Mouse (Mus musculus): Measurements from ENCODE around the gene Parp4. TPM values are rescaled to one million over a fixed set of nuclear protein-coding genes. Genes with fewer than 3 reads are reported as not detected.

The Parp4 gene
- polyA plus RNA-seq, 1 experiment from 2014 or later, result 0.99 TPM

DNA sequence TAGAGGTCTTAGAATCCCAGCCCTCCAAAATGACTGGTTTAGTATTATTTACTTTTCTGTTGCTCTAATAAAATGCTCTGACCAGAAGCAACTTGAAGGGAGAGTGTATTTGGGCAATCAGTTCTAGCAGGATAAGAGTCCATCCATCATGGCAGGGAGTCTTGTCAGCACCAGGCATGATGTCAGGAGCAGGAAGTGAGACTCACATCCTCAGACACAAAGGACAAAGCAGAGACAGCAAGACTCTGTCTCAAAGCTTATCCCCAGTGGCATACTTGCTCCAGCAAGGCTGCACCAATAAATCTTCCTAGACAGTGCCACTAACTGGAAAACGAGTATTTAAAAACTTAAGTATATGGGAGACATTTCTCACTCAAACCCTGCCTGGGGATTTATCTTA is 110.0 kb downstream of the Parp4 start:
- Histone ChIP-seq H3K9ac (ENCODE audit: low read length) (no peak overlapping the region), H3K36me3 (ENCODE audit: control insufficient read depth, insufficient read depth, low read length) (peaks cover 7% of the 10 kb centered on the region), H3K27me3 (ENCODE audit: control insufficient read depth, insufficient read depth, low read length) (no peaks in the 10 kb centered on the region), H3K4me1 (ENCODE audit: control insufficient read depth, insufficient read depth, low read length) (no peaks in the 10 kb centered on the region), H3K4me2 (ENCODE audit: low read depth) (no peak overlapping the region), H3K27ac (ENCODE audit: low read depth, low read length) (no peak overlapping the region), H3K9me3 (ENCODE audit: control insufficient read depth, low read length) (no peaks in the 10 kb centered on the region), H3K4me3 (ENCODE audit: low read depth, low read length) (no peak overlapping the region)
- DNase-seq (ENCODE audit: low spot score), result no peak
- 30% methylated on average over 1 of the region's 1 CpGs for WGBS
- ATAC-seq (ENCODE audit: insufficient read depth, low FRiP score, low TSS enrichment), result no peak

DNA sequence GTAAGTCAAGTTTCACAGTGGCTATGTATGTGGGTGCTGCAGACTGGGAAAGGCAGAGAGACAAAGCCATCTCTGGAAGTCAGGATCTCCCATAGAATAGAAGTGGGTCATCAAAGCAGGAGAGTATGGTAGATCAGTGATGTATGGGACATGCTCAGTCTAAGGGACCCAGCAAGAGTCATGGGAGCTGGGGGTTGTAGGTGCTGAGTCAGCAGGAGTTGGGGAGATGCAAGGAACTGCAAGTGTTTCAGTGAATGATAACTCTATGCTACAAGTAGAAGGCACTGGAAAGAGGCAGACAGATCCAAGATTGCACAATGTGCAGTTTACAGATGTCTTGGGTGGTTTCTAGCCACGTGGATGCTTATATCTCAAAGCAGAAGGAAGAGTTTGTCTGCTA is 113.7 kb downstream of the Parp4 start:
- no peak for ATAC-seq (ENCODE audit: insufficient read depth, low FRiP score, low TSS enrichment)
- Histone ChIP-seq H3K9me3 (ENCODE audit: control insufficient read depth, low read length) (no peaks in the 10 kb centered on the region), H3K27ac (ENCODE audit: low read depth, low read length) (no peak overlapping the region)

DNA sequence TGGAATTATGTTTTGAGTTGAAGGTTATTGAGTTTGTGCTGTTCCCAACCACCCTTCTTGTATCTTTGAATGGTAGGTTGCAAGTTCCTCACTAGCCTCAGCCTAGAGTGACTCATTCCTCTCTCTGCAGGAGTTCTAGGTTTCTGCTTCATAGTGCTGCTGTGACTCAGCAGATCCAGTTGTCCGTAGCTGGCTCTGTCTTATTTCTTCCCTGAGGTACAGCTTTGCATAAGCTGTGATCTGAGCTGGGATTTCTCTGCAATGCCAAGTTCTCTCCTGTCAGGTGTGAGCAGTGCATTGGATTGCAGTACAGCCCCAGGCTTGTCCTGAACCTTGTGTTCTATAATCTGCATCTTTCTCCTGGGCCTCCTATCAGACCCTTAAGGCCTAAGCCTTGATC is 114.3 kb downstream of the Parp4 start:
- Histone ChIP-seq H3K9ac (ENCODE audit: low read length) (no peak overlapping the region), H3K4me3 (ENCODE audit: low read depth, low read length) (no peak overlapping the region), H3K4me2 (ENCODE audit: low read depth) (no peak overlapping the region), H3K4me1 (ENCODE audit: control insufficient read depth, insufficient read depth, low read length) (no peaks in the 10 kb centered on the region), H3K27me3 (ENCODE audit: control insufficient read depth, insufficient read depth, low read length) (no peaks in the 10 kb centered on the region), H3K9me3 (ENCODE audit: control insufficient read depth, low read length) (no peaks in the 10 kb centered on the region), H3K36me3 (ENCODE audit: control insufficient read depth, insufficient read depth, low read length) (peaks cover 12% of the 10 kb centered on the region), H3K27ac (ENCODE audit: low read depth, low read length) (no peak overlapping the region)
- DNase-seq (ENCODE audit: low spot score), result no peak
- 90% methylated on average over 1 of the region's 1 CpGs for WGBS
- ATAC-seq (ENCODE audit: insufficient read depth, low FRiP score, low TSS enrichment), result no peak

More for the DNA sequence above, 113.7 kb downstream of the Parp4 start:
- Histone ChIP-seq H3K9ac (ENCODE audit: low read length) (no peak overlapping the region), H3K36me3 (ENCODE audit: control insufficient read depth, insufficient read depth, low read length) (peaks cover 11% of the 10 kb centered on the region), H3K4me1 (ENCODE audit: control insufficient read depth, insufficient read depth, low read length) (no peaks in the 10 kb centered on the region), H3K4me3 (ENCODE audit: low read depth, low read length) (no peak overlapping the region), H3K4me2 (ENCODE audit: low read depth) (no peak overlapping the region), H3K27me3 (ENCODE audit: control insufficient read depth, insufficient read depth, low read length) (no peaks in the 10 kb centered on the region)
- no peak for DNase-seq (ENCODE audit: low spot score)
- WGBS, result 96% methylated on average over 1 of the region's 1 CpGs

DNA sequence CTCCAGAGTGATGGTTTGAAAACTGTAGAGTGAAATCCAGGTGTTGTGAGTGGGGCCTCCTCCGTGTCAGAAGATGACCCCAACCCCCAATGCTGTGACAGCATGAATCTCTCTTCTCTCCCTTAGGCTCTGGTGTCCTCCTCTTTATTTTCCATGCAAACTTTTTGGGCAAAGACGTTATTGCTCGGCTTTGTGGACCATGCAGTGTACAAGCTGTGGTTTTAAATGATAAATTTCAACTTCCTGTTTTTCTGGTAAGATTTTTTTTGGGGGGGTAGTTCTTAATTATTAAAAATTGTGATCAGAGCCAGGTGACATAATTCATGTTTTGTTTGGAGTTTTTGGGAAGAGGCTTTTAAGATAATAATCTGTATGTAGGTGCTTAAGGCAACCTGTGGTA is 120.1 kb downstream of the Parp4 start:
- no peak overlapping the region for H3K27ac ChIP-seq (ENCODE audit: low read depth, low read length)
- H3K4me3 ChIP-seq (ENCODE audit: low read depth, low read length), result no peak overlapping the region
- H3K36me3 ChIP-seq (ENCODE audit: control insufficient read depth, insufficient read depth, low read length), result peaks cover 20% of the 10 kb centered on the region
- ATAC-seq (ENCODE audit: insufficient read depth, low FRiP score, low TSS enrichment) (no peak), DNase-seq (ENCODE audit: low spot score) (no peak)
- H3K4me2 ChIP-seq (ENCODE audit: low read depth), result no peak overlapping the region
- no peaks in the 10 kb centered on the region for H3K27me3 ChIP-seq (ENCODE audit: control insufficient read depth, insufficient read depth, low read length)
- no peaks in the 10 kb centered on the region for H3K4me1 ChIP-seq (ENCODE audit: control insufficient read depth, insufficient read depth, low read length)
- no peak overlapping the region for H3K9ac ChIP-seq (ENCODE audit: low read length)
- H3K9me3 ChIP-seq (ENCODE audit: control insufficient read depth, low read length), result no peaks in the 10 kb centered on the region
- WGBS, result 85% methylated on average over 3 of the region's 3 CpGs

DNA sequence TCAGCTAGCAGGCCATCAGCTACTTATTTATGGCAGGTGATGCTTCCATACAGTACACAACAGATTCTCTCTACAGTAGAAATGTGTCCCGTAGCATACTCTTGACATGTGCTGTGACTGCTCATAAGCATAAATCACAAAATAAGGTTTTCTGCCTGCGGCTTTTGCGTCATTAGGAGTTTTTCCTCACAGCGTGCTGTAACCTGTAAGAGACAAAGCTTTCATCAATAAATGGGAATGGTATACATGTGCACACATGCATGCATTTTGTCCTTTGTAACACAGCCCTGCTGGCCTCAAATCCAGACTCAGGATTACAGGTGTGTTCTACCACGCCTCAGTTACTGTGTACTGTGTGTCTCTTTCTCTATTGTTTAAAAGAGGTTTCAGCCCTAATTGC is 122.4 kb downstream of the Parp4 start:
- 89% methylated on average over 5 of the region's 5 CpGs for WGBS
- no peak overlapping the region for H3K9ac ChIP-seq (ENCODE audit: low read length)
- DNase-seq (ENCODE audit: low spot score) (no peak), ATAC-seq (ENCODE audit: insufficient read depth, low FRiP score, low TSS enrichment) (no peak)
- no peaks in the 10 kb centered on the region for H3K4me1 ChIP-seq (ENCODE audit: control insufficient read depth, insufficient read depth, low read length)
- H3K36me3 ChIP-seq (ENCODE audit: control insufficient read depth, insufficient read depth, low read length), result peaks cover 20% of the 10 kb centered on the region
- no peaks in the 10 kb centered on the region for H3K9me3 ChIP-seq (ENCODE audit: control insufficient read depth, low read length)
- no peak overlapping the region for H3K27ac ChIP-seq (ENCODE audit: low read depth, low read length)
- no peak overlapping the region for H3K4me2 ChIP-seq (ENCODE audit: low read depth)
- no peak overlapping the region for H3K4me3 ChIP-seq (ENCODE audit: low read depth, low read length)
- H3K27me3 ChIP-seq (ENCODE audit: control insufficient read depth, insufficient read depth, low read length), result no peaks in the 10 kb centered on the region

DNA sequence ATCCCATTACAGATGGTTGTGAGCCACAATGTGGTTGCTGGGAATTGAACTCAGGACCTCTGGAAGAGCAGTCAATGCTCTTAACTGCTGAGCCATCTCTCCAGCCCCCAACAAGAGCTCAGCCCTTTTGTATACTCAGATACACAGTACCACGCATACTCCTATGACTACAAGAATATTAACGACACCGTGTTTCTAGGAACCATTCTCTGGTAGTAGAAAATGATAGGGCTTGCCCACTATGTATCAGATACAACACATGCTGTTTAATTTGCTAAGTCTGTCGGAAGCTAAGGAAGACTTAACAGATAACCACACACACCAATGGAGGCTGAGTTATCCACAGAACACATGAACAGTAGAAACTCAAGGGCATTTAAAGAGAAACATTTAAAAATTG is 127.2 kb downstream of the Parp4 start:
- DNase-seq (ENCODE audit: low spot score), result no peak
- Histone ChIP-seq H3K9ac (ENCODE audit: low read length) (no peak overlapping the region), H3K27ac (ENCODE audit: low read depth, low read length) (no peak overlapping the region), H3K36me3 (ENCODE audit: control insufficient read depth, insufficient read depth, low read length) (peaks cover 11% of the 10 kb centered on the region), H3K9me3 (ENCODE audit: control insufficient read depth, low read length) (no peaks in the 10 kb centered on the region), H3K4me2 (ENCODE audit: low read depth) (no peak overlapping the region), H3K4me1 (ENCODE audit: control insufficient read depth, insufficient read depth, low read length) (no peaks in the 10 kb centered on the region), H3K4me3 (ENCODE audit: low read depth, low read length) (no peak overlapping the region), H3K27me3 (ENCODE audit: control insufficient read depth, insufficient read depth, low read length) (no peaks in the 10 kb centered on the region)
- no peak for ATAC-seq (ENCODE audit: insufficient read depth, low FRiP score, low TSS enrichment)
- WGBS, result 98% methylated on average over 4 of the region's 4 CpGs

DNA sequence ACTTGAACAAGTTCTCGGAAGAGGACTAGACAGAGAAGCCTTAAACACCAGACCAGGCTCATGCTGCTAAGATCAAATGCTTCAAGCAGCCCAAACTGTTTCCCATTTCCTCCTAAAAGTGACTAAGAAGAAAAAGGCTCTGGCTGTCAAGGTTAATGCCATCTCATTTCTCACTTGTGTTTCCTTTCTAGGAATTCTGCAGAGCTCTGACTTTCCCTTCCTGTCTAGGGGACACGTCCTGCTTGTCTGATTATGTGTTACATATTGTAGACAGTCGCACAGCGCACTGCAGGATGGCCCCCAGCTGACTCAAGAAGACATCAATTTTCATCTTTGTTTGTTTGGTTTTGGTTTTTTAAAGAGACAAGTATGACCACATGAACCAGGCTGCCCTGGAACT is 130.3 kb downstream of the Parp4 start:
- ATAC-seq (ENCODE audit: insufficient read depth, low FRiP score, low TSS enrichment) (no peak), DNase-seq (ENCODE audit: low spot score) (no peak)
- Histone ChIP-seq H3K36me3 (ENCODE audit: control insufficient read depth, insufficient read depth, low read length) (peaks cover under 1% of the 10 kb centered on the region; the same call in 1 of the 2 replicates), H3K4me1 (ENCODE audit: control insufficient read depth, insufficient read depth, low read length) (no peaks in the 10 kb centered on the region), H3K27ac (ENCODE audit: low read depth, low read length) (no peak overlapping the region), H3K4me3 (ENCODE audit: low read depth, low read length) (no peak overlapping the region), H3K4me2 (ENCODE audit: low read depth) (no peak overlapping the region), H3K27me3 (ENCODE audit: control insufficient read depth, insufficient read depth, low read length) (no peaks in the 10 kb centered on the region), H3K9me3 (ENCODE audit: control insufficient read depth, low read length) (no peaks in the 10 kb centered on the region), H3K9ac (ENCODE audit: low read length) (no peak overlapping the region)
- WGBS, result 75% methylated on average over 4 of the region's 4 CpGs

Other genes starting within 250 kb of the Parp4 start
- gene Atp12a, start 210.6 kb upstream of the Parp4 start, polyA plus RNA-seq (2014; fragmentation: Nextera tagmentation; extraction: Ambion mirVana), result not detected in 2 replicates
- 1.3 and 1.5 TPM in 2 replicates for gene Rnf17, start 173.0 kb upstream of the Parp4 start, polyA plus RNA-seq (2014; fragmentation: Nextera tagmentation; extraction: Ambion mirVana)
- 22.7 and 24.0 TPM in 2 replicates for gene Cenpj, start 194 bp upstream of the Parp4 start, polyA plus RNA-seq (2014; fragmentation: Nextera tagmentation; extraction: Ambion mirVana)
- gene Mphosph8, start 92.6 kb downstream of the Parp4 start, polyA plus RNA-seq (2014; fragmentation: Nextera tagmentation; extraction: Ambion mirVana), result 38.7 and 45.5 TPM in 2 replicates
- 51.4 and 51.5 TPM in 2 replicates for gene Pspc1, start 202.7 kb downstream of the Parp4 start, polyA plus RNA-seq (2014; fragmentation: Nextera tagmentation; extraction: Ambion mirVana)
- gene Zmym5, start 236.1 kb downstream of the Parp4 start, polyA plus RNA-seq (2014; fragmentation: Nextera tagmentation; extraction: Ambion mirVana), result 17.8 and 22.2 TPM in 2 replicates